Mouse (Mus musculus): Measurements from ENCODE around the gene Ccdc12. TPM values are rescaled to one million over a fixed set of nuclear protein-coding genes. Genes with fewer than 3 reads are reported as not detected.

Ccdc12 gene
- polyA plus RNA-seq, 1 experiment from 2014 or later: 122 TPM

DNA sequence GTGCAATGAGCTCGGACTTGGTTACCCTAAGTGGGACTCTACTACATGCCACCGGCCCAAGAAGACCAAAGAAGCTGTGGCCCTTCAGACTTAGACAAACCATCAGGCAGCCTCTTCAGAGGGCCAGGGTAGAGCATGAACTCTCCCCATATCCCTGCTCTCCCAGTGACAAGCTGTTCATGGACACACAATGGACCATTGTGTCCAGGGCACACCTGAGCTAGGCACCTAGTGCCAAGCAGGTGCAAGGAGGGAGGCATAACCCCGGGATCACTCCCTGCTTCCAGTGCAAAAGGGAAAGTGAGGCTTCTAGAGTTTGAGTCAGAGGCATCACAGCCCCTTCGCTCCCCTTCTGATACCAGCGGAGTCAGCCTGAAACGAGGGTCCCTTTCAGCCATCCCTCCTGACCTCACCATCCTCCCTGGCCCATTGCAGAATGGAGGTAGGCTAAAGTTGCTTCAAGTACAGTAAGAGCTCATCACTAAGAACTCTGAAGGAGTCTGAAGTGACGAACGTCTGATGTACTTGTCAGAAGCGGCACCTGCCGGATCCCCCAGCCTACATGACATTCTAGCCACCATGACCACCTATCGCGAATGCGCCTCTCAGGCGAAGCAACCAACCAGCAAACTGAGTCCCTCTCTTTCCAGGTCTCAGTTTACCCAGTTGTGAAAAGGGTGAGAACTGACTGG lies 3.2 kb upstream of the Ccdc12 start:
- H3K4me1 ChIP-seq (replicated peaks): peaks cover 70% of the 10 kb centered on the region
- ATAC-seq (ENCODE audit: low FRiP score): no peak

DNA sequence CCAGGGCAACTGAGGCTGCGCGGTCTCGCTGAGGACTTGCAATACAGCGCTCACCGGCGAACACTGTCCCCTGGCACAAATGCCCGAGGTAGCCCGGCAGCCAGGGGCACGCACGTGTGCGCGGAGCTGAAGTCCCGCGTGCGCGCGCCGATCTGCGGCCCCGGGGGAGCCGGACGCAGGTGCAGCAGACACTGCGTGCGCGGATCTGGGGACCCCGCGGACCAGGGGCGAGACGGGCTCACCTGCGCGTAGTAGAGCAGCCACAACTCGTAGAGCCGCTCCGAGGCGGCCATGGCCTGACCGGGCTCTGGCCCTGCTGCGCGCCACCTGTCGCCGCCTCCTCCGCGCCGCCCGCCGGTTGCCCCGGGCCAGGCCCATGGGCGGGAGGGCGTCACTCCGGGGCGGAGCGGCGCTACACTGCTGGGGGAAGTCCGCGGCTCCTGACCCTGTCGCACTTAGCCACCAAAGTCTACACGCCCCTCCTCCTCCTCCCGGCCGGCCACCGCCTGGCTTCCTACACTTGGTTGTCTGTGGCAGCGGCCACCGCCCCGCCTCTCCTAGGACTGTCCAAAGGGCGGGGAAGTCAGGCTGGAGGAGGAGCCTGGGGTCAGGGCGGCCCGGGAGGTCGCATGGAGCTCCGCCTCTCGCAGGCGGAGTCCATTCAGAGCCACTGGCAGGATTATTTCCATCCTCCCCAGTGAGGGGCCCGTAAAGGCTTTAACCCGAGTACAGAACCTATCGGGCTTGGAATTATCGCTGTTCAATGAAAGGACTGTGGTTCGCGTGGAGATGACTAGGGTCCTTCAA lies 2.4 kb upstream of the Ccdc12 start, which contains the start of gene Nbeal2:
Gene Nbeal2 (minus strand): TSS at position 507 of the 807 bp plus-strand sequence.
- no peaks in the 10 kb centered on the region for H3K36me3 ChIP-seq
- peak; percentile 47 for ATAC-seq (ENCODE audit: low FRiP score)
- peak within 1 kb of the TSS; percentile 69 for H3K4me3 ChIP-seq
- no peaks in the 10 kb centered on the region for H3K9me3 ChIP-seq
- peak within 1 kb of the TSS; percentile 98 for H3K4me2 ChIP-seq
- under 1% methylated on average over 74 of the region's 75 CpGs for WGBS
- peaks cover 73% of the 10 kb centered on the region for H3K4me1 ChIP-seq (replicated peaks)
- H3K9ac ChIP-seq: peak within 1 kb of the TSS; percentile 77
- peaks cover 32% of the 10 kb centered on the region for H3K27me3 ChIP-seq
- 0 out of 2 replicates have a peak within 1 kb of the TSS, but pooled peaks have one; percentile 5 for H3K27ac ChIP-seq

More for the DNA sequence above, 3.2 kb upstream of the Ccdc12 start:
- H3K4me2 ChIP-seq: peak overlapping the region; percentile 98
- peaks cover 32% of the 10 kb centered on the region for H3K27me3 ChIP-seq
- 24% methylated on average over 14 of the region's 14 CpGs for WGBS
- H3K36me3 ChIP-seq: no peaks in the 10 kb centered on the region
- H3K9me3 ChIP-seq: no peaks in the 10 kb centered on the region
- H3K9ac ChIP-seq: peak overlapping the region; percentile 77
- no peak overlapping the region for H3K27ac ChIP-seq
- peak overlapping the region; percentile 69 for H3K4me3 ChIP-seq

DNA sequence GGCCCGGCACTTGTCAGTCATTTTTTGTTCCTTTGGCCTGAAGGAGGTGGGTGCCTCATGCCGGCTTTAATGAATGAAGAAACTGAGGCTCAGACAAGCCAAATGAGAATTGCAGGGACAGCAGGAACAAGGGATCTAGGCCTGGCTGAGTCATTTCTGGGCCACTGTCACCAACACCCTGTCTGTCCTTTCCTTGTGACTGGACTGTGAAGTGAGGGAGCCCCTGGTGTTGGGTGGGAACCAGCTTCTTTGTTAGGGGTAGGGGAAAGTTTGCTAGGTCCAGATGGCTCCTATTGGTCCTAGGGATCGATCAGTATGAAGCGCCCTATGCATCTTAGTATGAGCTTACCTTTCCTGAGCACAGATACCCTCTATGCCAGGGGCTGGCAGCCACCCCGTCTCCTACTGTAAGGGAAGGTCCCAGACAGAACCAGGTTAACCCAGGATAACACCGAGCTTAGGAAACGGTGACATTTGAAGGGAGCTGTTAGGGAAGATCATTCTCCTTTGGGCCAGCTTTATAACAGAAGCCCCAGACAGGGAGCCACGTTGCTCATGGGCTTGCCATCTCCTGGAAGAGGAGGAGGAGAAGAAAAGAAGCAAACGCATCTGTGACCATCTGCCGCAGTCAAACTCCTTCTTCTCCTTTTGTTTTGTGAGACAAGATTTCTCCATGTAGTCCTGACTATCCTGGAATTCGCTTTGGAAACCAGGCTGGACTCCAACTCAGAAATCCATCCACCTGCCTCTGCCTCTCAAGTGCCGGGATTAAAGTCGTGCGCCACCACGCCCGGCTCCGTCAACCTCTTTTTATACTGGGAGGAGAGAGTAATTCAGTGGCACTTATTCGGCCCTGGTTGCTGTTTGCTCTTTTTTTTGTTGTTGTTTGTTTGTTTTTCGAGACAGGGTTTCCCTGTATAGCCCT lies 1.3 kb upstream of the Ccdc12 start:
- peaks cover 68% of the 10 kb centered on the region for H3K4me1 ChIP-seq (replicated peaks)
- 83% methylated on average over 19 of the region's 19 CpGs for WGBS
- H3K36me3 ChIP-seq: no peaks in the 10 kb centered on the region
- H3K9ac ChIP-seq: peak overlapping the region; percentile 77; the same call in 1 of the 2 replicates
- H3K4me3 ChIP-seq: peak overlapping the region; percentile 69
- 0 out of 2 replicates have a peak overlapping the region, but pooled peaks have one; percentile 5 for H3K27ac ChIP-seq
- peak overlapping the region; percentile 98 for H3K4me2 ChIP-seq
- H3K9me3 ChIP-seq: no peaks in the 10 kb centered on the region
- ATAC-seq (ENCODE audit: low FRiP score): no peak
- peaks cover 32% of the 10 kb centered on the region for H3K27me3 ChIP-seq

DNA sequence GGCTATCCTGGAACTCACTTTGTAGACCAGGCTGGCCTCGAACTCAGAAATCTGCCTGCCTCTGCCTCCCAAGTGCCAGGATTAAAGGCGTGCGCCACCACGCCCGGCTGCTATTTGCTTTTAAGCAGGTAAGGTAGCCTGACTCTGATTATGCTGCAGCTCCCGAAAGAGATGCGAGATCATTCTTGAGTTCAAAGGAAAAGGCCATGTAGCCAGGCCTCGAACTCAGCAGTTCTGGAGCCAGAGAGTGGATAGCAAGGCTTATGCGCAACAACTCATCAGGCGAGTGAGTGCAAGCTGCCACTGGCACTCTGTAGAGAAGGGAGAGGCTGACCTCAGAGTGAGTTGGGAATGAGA lies 674 bp upstream of the Ccdc12 start:
- H3K9me3 ChIP-seq: no peaks in the 10 kb centered on the region
- peak overlapping the region; percentile 80 for H3K9ac ChIP-seq
- 84% methylated on average over 10 of the region's 10 CpGs for WGBS
- peak overlapping the region; percentile 94 for H3K27ac ChIP-seq
- H3K4me1 ChIP-seq (replicated peaks): peaks cover 61% of the 10 kb centered on the region
- H3K27me3 ChIP-seq: peaks cover 32% of the 10 kb centered on the region
- peak overlapping the region; percentile 64 for H3K4me3 ChIP-seq
- peak overlapping the region; percentile 73 for H3K4me2 ChIP-seq
- peak; percentile 1; the same call in 1 of the 2 replicates for ATAC-seq (ENCODE audit: low FRiP score)
- no peaks in the 10 kb centered on the region for H3K36me3 ChIP-seq

DNA sequence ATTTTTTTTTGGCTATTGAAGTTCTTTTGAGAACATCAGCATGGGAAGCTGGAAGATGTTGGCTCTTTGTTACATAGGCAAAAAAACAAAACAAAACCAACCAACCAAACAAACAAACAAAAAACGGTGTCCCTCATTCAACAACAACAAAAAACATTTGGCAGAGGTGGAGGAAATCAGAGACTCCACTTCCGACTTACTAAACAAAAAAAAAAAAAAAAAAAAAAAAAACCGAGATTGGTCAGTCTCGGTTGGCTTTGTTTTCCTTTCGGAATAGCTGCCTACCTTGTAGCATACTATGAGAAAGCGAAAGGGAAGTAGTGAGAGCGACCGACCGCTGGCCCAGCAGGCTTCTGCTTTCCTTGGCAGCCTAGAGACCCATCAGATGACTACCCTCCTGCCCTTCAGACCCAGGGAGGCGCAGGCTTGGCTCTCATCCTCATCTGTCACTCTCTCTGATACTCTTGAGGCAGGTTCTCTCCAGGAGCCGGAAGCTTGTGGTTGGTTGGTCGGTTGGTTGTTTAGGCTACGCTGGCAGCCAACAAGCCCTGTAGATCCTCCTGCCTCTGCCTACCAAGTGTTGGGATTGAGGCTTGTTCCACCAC lies 1.3 kb downstream of the Ccdc12 start:
- 82% methylated on average over 13 of the region's 13 CpGs for whole genome bisulfite sequencing
- Histone ChIP-seq H3K27ac (peak overlapping the region; percentile 94; the same call in 1 of the 2 replicates), H3K4me3 (peak overlapping the region; percentile 64), H3K9ac (peak overlapping the region; percentile 80), H3K4me1 (replicated peaks) (peaks cover 51% of the 10 kb centered on the region), H3K4me2 (peak overlapping the region; percentile 73), H3K9me3 (no peaks in the 10 kb centered on the region), H3K27me3 (peaks cover 12% of the 10 kb centered on the region), H3K36me3 (no peaks in the 10 kb centered on the region)
- ATAC-seq (ENCODE audit: low FRiP score): no peak

GRCm38 (mm10) chr9:110659521-110659920 lies 3.2 kb downstream of the Ccdc12 start:
- Histone ChIP-seq H3K27me3 (no peaks in the 10 kb centered on the region), H3K9me3 (no peaks in the 10 kb centered on the region), H3K9ac (no peak overlapping the region), H3K4me1 (replicated peaks) (peaks cover 42% of the 10 kb centered on the region), H3K4me2 (no peak overlapping the region), H3K4me3 (no peak overlapping the region), H3K27ac (no peak overlapping the region), H3K36me3 (no peaks in the 10 kb centered on the region)
- WGBS: 95% methylated on average over 12 of the region's 12 CpGs
- no peak for ATAC-seq (ENCODE audit: low FRiP score)

- Histone ChIP-seq H3K27ac (no peak overlapping the region), H3K9me3 (no peaks in the 10 kb centered on the region), H3K36me3 (no peaks in the 10 kb centered on the region), H3K27me3 (no peaks in the 10 kb centered on the region), H3K4me2 (no peak overlapping the region), H3K9ac (no peak overlapping the region), H3K4me3 (no peak overlapping the region), H3K4me1 (replicated peaks) (peaks cover 43% of the 10 kb centered on the region)
- no peak for ATAC-seq (ENCODE audit: low FRiP score)
- WGBS: 88% methylated on average over 2 of the region's 2 CpGs
These were observed 3.9 kb downstream of the Ccdc12 start for GRCm38 (mm10) chr9:110660208-110660607.

- Histone ChIP-seq H3K27ac (no peak overlapping the region), H3K9me3 (no peaks in the 10 kb centered on the region), H3K27me3 (no peaks in the 10 kb centered on the region), H3K4me3 (no peak overlapping the region), H3K36me3 (no peaks in the 10 kb centered on the region), H3K4me1 (replicated peaks) (peaks cover 41% of the 10 kb centered on the region), H3K9ac (no peak overlapping the region), H3K4me2 (no peak overlapping the region)
- WGBS: 90% methylated on average over 7 of the region's 7 CpGs
- ATAC-seq (ENCODE audit: low FRiP score): no peak
These were observed 4.7 kb downstream of the Ccdc12 start for GRCm38 (mm10) chr9:110660856-110661612.

DNA sequence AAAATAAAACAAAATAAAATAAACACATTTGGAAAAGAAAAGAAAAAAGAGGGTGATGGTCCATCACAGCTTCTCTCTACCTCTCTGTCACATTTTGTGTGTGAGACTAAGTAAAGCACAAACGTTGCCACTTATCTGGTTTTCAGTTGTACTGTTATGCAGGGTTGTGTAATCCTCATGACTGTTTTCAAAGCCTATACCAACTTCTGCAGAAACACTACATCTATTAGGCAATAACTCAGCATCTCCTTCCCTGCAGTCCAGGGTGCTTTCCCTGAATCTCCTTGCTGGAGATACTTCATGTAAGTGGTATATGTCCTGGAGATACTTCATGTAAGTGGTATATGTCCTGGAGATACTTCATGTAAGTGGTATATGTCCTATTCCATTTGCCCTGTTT lies 6.5 kb downstream of the Ccdc12 start:
- H3K4me2 ChIP-seq: no peak overlapping the region
- no peak overlapping the region for H3K27ac ChIP-seq
- peaks cover 44% of the 10 kb centered on the region for H3K4me1 ChIP-seq (replicated peaks)
- 91% methylated on average over 1 of the region's 1 CpGs for WGBS
- no peak overlapping the region for H3K4me3 ChIP-seq
- no peaks in the 10 kb centered on the region for H3K9me3 ChIP-seq
- no peaks in the 10 kb centered on the region for H3K27me3 ChIP-seq
- no peaks in the 10 kb centered on the region for H3K36me3 ChIP-seq
- no peak overlapping the region for H3K9ac ChIP-seq
- ATAC-seq (ENCODE audit: low FRiP score): no peak

- Histone ChIP-seq H3K27me3 (no peaks in the 10 kb centered on the region), H3K36me3 (no peaks in the 10 kb centered on the region), H3K27ac (peak overlapping the region; percentile 35; the same call in 1 of the 2 replicates), H3K4me2 (no peak overlapping the region), H3K9ac (peak overlapping the region; percentile 29; the same call in 1 of the 2 replicates), H3K9me3 (no peaks in the 10 kb centered on the region), H3K4me3 (no peak overlapping the region), H3K4me1 (replicated peaks) (peaks cover 34% of the 10 kb centered on the region)
- 36% methylated on average over 4 of the region's 4 CpGs for WGBS
- no peak for ATAC-seq (ENCODE audit: low FRiP score)
These were observed 9.6 kb downstream of the Ccdc12 start for GRCm38 (mm10) chr9:110665912-110666311.

DNA sequence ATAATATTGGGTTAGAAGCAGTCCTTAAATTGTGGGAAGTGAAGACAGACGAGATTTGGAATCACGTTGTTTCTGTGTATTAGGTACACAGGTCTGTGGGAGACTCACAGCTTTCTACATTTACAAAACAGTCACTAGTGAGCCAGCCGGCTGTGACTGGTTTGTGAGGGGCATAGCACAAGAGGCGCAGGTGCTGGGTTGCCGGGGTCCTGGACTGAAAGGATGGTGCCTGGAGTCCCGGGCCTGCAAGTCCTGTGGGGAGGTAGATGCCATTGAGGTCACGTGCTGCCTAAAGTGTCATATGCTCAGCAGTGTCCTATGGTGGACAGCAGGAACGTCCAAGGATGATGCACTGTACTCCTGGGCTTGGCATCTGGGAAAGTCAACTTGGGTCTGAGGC lies 10.1 kb downstream of the Ccdc12 start:
- Histone ChIP-seq H3K4me2 (no peak overlapping the region), H3K9ac (no peak overlapping the region), H3K27me3 (no peaks in the 10 kb centered on the region), H3K36me3 (no peaks in the 10 kb centered on the region), H3K4me3 (no peak overlapping the region), H3K4me1 (replicated peaks) (peaks cover 38% of the 10 kb centered on the region), H3K27ac (0 out of 2 replicates have a peak overlapping the region, but pooled peaks have one; percentile 35), H3K9me3 (no peaks in the 10 kb centered on the region)
- WGBS: 38% methylated on average over 8 of the region's 8 CpGs
- ATAC-seq (ENCODE audit: low FRiP score): no peak

Data from hindbrain, embryonic 13.5 days (tissue).